Mouse (Mus musculus): ENCODE results near the gene Emsy. TPM values are rescaled to one million over a fixed set of nuclear protein-coding genes. Genes with fewer than 3 reads are reported as not detected.
A peak's percentile ranks its signal among the peaks of the same experiment; 100 is the strongest.

The Emsy gene
- total RNA-seq, 1 experiment from 2014 or later, result 51.5 TPM

- no peak for ATAC-seq (replicated peaks in 1 of 2; ENCODE audit: insufficient read depth in 1 of 2, low FRiP score in 2 of 2, low TSS enrichment in 1 of 2, low read depth in 1 of 2, poor library complexity in 2 of 2, severe bottlenecking in 2 of 2)
Observed at GRCm38 (mm10) chr7:98594731-98595130, 61.9 kb downstream of the Emsy start.

DNA sequence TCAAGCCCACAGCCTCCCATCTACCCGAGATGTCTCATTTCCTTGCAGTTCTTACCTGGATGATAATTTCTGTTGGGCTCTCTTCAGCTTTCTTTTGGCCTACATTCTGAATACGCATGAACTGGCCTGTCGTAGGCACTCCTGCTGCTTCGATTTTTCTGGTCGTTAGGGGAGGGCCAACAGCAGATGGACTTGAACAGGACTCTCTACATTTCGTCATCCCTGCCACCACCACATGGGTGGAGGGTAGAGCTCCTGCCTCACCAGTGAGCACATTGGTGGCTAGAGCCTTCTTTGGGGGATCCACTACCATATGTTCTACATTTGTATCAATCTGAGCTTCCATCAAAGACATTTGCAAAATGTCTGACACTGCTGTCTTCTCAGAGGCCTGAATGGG lies 63.3 kb downstream of the Emsy start:
- ATAC-seq (replicated peaks in 1 of 2; ENCODE audit: insufficient read depth in 1 of 2, low FRiP score in 2 of 2, low TSS enrichment in 1 of 2, low read depth in 1 of 2, poor library complexity in 2 of 2, severe bottlenecking in 2 of 2), result no peak

DNA sequence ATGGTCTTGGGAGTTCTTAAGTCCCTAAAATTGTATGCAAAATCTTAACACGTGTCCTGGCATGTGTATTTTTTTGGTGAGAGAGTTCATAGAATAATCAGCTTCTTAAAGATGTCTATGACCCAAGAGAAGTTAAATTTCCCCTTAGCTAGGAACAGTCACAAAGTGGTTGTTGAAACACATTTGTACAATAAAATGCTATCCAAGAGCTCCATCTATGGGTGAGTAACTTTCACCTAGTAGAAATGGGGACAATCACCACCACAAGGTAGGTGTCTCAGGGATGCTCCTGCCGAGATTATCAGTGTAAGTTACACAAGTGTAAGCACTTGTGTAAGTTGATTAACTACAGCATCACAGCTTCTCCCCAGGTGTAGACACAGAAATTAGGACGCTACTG lies 67.6 kb downstream of the Emsy start:
- no peak; a peak in 1 of 4 replicates for ATAC-seq (replicated peaks in 1 of 2; ENCODE audit: insufficient read depth in 1 of 2, low FRiP score in 2 of 2, low TSS enrichment in 1 of 2, low read depth in 1 of 2, poor library complexity in 2 of 2, severe bottlenecking in 2 of 2)

- no peak for ATAC-seq (replicated peaks in 1 of 2; ENCODE audit: insufficient read depth in 1 of 2, low FRiP score in 2 of 2, low TSS enrichment in 1 of 2, low read depth in 1 of 2, poor library complexity in 2 of 2, severe bottlenecking in 2 of 2)
Observed at GRCm38 (mm10) chr7:98586313-98586712, 70.3 kb downstream of the Emsy start.

GRCm38 (mm10) chr7:98584555-98584954 lies 72.0 kb downstream of the Emsy start:
- no peak for ATAC-seq (replicated peaks in 1 of 2; ENCODE audit: insufficient read depth in 1 of 2, low FRiP score in 2 of 2, low TSS enrichment in 1 of 2, low read depth in 1 of 2, poor library complexity in 2 of 2, severe bottlenecking in 2 of 2)

DNA sequence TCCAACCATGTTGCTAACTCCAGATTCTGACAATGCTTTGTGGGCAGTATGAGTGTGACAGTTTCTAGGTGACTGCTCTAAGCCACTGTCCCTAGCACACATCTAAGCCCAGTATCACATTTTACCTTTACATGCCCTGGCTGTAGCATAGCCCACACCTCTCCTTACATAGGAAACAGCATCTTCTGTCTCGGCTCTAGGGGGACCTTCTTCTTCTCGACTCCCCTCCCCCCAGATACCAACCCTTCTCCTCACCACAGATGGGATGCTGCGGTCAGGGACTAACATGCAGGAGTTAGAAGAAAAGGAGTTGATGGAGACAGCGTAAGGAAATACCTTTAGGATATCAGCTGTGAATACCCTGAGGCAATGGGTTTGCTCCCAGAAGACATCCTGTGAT lies 75.3 kb downstream of the Emsy start:
- ATAC-seq (replicated peaks in 1 of 2; ENCODE audit: insufficient read depth in 1 of 2, low FRiP score in 2 of 2, low TSS enrichment in 1 of 2, low read depth in 1 of 2, poor library complexity in 2 of 2, severe bottlenecking in 2 of 2), result no peak

DNA sequence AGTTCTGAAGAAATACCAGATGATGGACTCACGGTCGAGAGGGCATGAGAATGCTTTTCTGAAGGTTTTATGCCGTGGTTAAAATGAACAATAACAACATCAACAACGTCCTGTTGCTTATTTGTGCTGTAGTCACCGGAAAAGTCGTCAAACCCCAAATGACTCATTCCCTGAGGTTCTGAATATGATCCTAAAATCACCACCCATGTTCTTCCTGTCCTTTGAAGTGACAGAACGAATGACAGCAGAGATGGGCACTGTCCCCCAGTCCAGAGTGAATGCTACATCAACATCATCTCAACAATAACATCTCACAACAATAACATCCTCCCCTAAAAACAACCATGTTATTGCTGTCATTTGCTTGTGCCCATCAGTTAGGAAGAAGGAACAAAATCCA lies 76.1 kb downstream of the Emsy start:
- no peak for ATAC-seq (replicated peaks in 1 of 2; ENCODE audit: insufficient read depth in 1 of 2, low FRiP score in 2 of 2, low TSS enrichment in 1 of 2, low read depth in 1 of 2, poor library complexity in 2 of 2, severe bottlenecking in 2 of 2)

GRCm38 (mm10) chr7:98579731-98580130 lies 76.9 kb downstream of the Emsy start:
- ATAC-seq (replicated peaks in 1 of 2; ENCODE audit: insufficient read depth in 1 of 2, low FRiP score in 2 of 2, low TSS enrichment in 1 of 2, low read depth in 1 of 2, poor library complexity in 2 of 2, severe bottlenecking in 2 of 2), result no peak

DNA sequence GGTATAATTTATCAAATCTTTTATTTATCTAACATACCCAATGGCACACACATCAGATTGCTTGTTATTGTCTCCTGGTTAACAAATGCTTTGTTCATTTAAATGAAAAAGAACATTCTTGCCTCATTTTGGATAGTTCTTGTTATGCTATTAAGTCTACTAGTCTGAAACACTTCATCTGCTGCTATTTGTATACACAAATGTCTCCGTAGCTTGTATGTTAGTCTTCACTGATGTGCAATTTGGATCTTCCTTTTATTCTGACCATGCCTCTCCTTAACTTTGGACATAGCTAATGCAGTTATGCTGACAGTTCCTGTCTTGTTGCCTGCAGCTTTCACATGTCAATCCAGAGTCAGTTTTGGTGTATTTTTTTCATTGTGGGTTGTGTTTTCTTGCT lies 79.1 kb downstream of the Emsy start:
- ATAC-seq (replicated peaks in 1 of 2; ENCODE audit: insufficient read depth in 1 of 2, low FRiP score in 2 of 2, low TSS enrichment in 1 of 2, low read depth in 1 of 2, poor library complexity in 2 of 2, severe bottlenecking in 2 of 2), result no peak

DNA sequence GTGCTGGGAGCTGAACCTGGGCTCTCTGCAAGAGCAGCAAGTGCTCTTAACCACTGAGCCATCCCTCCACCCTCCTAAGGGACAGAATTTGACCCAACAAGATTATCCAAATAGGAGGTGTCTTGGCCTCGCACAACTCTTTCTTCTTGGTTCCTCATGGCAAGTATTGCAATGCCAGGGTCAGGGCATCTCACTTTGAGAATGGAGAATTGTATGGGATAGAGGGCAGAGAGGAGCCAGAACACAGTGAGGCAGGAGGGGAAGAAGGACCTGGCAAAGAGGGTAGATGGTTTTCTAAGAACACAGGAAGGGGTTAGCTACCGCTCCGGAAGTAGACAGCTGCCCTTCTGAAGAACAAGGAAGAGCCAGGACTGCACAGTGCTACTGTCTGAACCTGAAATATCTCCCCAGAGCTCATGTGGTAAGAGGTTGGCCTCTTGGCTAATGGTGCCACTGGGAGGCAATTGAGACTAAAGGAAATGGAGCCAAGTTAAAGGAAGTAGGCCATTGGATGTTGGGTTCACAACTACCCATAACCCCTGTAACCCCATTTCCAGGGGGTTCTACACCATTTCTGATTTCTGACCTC lies 80.8 kb downstream of the Emsy start:
- no peak for ATAC-seq (replicated peaks in 1 of 2; ENCODE audit: insufficient read depth in 1 of 2, low FRiP score in 2 of 2, low TSS enrichment in 1 of 2, low read depth in 1 of 2, poor library complexity in 2 of 2, severe bottlenecking in 2 of 2)

- no peak for ATAC-seq (replicated peaks in 1 of 2; ENCODE audit: insufficient read depth in 1 of 2, low FRiP score in 2 of 2, low TSS enrichment in 1 of 2, low read depth in 1 of 2, poor library complexity in 2 of 2, severe bottlenecking in 2 of 2)
Observed at GRCm38 (mm10) chr7:98574771-98575191, 81.8 kb downstream of the Emsy start.

GRCm38 (mm10) chr7:98574271-98574670 lies 82.3 kb downstream of the Emsy start:
- no peak for ATAC-seq (replicated peaks in 1 of 2; ENCODE audit: insufficient read depth in 1 of 2, low FRiP score in 2 of 2, low TSS enrichment in 1 of 2, low read depth in 1 of 2, poor library complexity in 2 of 2, severe bottlenecking in 2 of 2)

GRCm38 (mm10) chr7:98573231-98573781 lies 83.3 kb downstream of the Emsy start:
- no peak for ATAC-seq (replicated peaks in 1 of 2; ENCODE audit: insufficient read depth in 1 of 2, low FRiP score in 2 of 2, low TSS enrichment in 1 of 2, low read depth in 1 of 2, poor library complexity in 2 of 2, severe bottlenecking in 2 of 2)

DNA sequence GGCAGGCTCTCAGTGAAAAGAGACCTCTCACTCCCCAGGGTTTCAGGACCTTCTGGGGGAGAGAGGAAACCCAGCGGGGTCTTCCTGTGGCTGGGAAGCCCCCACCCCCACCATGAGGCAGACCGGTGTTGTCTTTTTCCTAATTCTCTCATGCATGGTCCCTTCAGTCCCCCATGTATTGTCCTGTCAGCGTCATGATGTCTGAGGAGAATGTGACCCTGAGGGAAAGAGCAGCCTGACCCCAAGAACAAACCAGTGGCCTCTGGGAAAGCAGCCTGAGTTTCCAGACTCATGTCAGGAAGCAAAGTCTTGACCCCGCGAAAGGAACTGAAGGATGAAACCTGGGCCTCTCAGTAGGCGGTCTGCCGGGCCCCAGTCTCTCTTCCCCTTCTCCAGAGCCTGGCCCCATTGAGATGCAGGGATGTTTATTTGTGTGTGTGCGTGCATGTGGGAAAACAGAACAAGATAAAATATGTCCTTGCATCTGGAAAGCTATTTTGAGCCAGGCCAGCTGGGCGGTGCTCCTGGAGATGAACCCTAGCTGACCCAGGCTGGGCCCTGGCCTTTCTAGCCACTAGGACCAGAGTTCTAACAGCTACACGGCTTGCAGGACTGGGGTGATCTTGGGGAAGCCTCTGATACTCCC lies 84.2 kb downstream of the Emsy start:
- ATAC-seq (replicated peaks in 1 of 2; ENCODE audit: insufficient read depth in 1 of 2, low FRiP score in 2 of 2, low TSS enrichment in 1 of 2, low read depth in 1 of 2, poor library complexity in 2 of 2, severe bottlenecking in 2 of 2), result no peak

DNA sequence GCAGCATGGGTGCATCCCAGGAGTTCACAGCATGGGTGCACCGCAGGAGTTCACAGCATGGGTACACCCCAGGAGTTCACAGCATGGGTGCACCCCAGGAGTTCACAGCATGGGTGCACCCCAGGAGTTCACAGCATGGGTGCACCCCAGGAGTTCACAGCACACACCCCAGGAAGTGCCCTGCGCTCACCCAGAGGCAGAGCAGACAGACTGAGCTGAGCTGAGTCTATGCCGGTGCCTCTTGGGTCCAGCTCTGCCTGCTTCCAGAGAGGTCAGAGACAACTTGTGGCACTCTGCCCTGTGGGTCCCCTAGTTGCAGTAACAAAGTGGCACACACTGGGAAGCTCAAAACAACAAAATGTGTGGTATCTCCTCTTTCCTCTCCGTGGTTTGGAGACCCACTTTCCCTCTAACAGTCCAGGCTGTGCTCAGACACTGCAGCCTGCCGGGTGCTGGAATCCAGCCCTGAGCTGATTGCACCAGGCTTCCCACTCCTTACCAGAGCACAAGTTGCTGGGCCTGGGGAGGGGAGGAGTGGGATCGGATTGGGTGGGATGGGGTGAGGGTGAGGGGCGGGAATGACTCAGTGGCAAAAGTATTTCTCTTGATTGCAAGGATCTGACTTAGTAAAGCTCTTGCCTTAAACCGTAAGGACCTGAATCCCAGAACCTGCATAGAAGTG lies 85.6 kb downstream of the Emsy start:
- ATAC-seq (replicated peaks in 1 of 2; ENCODE audit: insufficient read depth in 1 of 2, low FRiP score in 2 of 2, low TSS enrichment in 1 of 2, low read depth in 1 of 2, poor library complexity in 2 of 2, severe bottlenecking in 2 of 2), result no peak

DNA sequence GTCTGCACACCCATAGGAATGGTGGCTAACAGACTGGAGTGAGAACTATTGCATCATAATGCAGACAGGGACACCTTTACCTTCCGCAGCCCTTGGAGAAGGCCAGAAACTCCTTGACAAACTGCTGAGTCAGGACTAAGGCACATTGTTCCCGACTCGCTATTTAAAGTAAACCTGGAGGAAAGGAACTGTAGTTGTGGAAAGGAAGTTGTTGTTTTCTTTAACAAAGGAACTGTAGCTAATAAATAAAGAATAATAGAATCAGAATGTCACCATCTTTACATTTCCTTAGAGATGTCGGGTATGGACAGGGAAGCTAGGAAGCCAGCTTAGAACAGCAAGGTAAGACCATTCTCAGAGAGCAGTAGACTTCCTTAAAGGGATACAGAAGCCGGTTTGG lies 89.5 kb downstream of the Emsy start:
- ATAC-seq (replicated peaks in 1 of 2; ENCODE audit: insufficient read depth in 1 of 2, low FRiP score in 2 of 2, low TSS enrichment in 1 of 2, low read depth in 1 of 2, poor library complexity in 2 of 2, severe bottlenecking in 2 of 2), result no peak

DNA sequence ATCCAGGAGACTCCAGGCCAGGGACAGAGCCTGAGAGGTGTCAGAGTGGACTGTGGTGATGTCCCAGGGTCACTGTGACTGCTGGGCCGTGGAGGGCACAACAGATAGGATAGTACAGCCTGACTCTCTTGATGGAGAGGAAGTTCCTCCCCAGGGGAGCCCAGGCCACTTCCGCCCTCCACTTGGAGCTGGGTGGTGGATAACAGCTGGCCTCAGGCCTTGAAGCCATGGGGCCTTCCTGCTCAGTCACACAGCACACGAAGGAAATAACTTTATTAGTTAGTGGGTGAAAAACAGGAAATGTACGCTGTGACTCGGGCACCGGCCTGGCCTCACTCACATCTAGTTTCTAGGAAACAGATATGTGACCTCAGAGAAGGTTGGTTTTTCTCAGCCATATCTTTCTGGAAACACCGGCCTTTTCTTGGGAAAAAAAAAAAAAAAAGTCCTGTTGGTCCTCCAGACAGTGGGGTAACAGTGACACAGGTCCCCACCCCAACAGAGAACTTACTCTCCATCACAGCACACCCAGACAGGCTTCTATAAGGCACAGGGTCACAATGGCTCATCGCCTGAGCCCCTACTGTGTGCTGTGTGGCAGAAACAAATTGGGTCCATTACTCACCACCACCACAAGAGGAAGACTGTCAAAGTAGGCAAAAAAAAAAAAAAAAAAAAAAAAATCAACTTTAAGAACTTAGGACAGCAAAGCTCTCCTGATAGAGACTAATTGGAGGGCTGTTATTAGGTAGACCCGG lies 91.8 kb downstream of the Emsy start:
- ATAC-seq (replicated peaks in 1 of 2; ENCODE audit: insufficient read depth in 1 of 2, low FRiP score in 2 of 2, low TSS enrichment in 1 of 2, low read depth in 1 of 2, poor library complexity in 2 of 2, severe bottlenecking in 2 of 2), result peak; percentile 7 to 16; a peak in 1 of 4 replicates

GRCm38 (mm10) chr7:98563991-98564390 lies 92.6 kb downstream of the Emsy start:
- no peak for ATAC-seq (replicated peaks in 1 of 2; ENCODE audit: insufficient read depth in 1 of 2, low FRiP score in 2 of 2, low TSS enrichment in 1 of 2, low read depth in 1 of 2, poor library complexity in 2 of 2, severe bottlenecking in 2 of 2)

All from hematopoietic stem cell, adult 5-6 weeks (primary cell).